Mouse (Mus musculus) hindlimb bud, embryonic 11.5 days (tissue): ENCODE measurements around the gene Ctbp2.

Experiments used
- DNase-seq: peaks from one replicate; pipeline ENCODE4 v3.0.0-alpha.2; 2012; ENCODE audit warnings: low read depth, low spot score; ENCODE audit errors: extremely low spot score

Ctbp2 gene

DNA sequence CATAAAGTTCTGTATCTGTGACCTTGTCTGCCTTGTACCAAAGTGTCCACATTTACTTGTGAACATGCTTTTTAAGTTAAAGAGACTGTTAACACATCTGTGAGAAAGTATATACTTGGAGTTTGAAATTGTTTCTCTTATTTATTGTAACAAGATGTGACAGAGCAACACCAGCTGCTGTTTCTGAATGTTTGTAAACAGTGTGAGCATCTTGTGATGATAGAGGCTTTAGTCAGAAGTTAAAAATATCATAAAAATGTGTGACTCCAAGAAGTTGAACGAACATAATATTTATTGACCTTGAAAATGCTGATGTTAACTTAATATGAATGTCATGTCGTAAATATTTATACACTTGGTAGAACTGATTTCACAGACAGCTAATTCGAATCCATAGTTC, 173.5 kb downstream of the Ctbp2 start:
- DNase-seq = no peak

DNA sequence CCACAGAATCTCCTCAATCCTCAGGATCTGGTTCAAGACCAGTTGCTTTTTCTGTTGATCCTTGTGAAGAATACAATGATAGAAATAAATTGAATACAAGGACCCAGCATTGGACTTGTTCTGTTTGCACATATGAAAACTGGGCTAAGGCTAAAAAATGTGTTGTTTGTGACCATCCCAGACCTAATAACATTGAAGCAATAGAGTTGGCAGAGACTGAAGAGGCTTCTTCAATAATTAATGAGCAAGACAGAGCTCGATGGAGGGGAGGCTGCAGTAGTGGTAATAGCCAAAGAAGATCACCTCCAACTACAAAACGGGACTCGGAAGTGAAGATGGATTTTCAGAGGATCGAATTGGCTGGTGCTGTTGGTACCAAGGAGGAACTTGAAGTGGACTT, 174.2 kb downstream of the Ctbp2 start:
- DNase-seq = no peak

DNA sequence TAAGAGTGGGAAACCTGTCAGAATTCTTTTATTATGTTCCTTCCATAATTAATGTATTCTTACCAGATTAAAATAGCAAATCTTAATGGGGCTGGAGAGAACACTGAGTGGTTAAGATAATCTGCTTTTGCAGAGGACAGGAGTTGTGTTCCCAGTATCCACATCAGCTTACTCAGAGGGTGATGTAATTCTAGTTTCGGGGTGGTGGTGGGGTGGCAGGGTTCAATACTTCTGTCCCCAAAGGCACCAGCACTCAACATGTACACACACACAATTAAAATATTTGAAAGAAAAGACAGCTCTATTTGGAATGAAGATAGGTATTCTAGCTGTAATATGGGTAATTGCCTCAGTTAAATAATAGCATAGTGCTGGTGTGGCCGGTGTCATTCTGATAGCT, 183.6 kb downstream of the Ctbp2 start:
- no peak for DNase-seq

DNA sequence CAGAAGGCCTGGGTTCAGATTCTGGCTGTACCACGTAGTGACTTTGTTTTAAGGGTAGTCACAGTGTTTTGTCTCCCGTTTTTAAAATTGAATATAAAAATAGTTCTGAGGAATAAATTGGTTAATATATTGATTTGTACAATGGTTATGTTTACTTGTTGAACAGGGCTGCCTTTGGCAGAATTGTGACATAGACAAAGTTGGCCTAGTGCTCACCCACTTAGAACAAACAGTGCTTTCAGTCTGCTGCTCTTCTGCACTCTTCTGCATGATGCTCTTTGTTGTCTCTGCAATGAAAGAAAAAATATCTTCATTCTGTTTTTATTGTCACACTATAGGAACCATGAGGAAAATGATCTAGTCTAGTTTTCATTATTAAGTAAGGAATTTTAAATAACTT, 185.0 kb downstream of the Ctbp2 start:
- no peak for DNase-seq
